Mouse (Mus musculus) urinary bladder, postnatal 36 days (tissue): ENCODE measurements around the gene Grb10.

Experiments
- DNase-seq, 2 experiments: peaks; one replicate each; pipeline ENCODE4 v3.0.0; 2022; ENCODE audit warnings: low spot score in 2 of 2, mixed read lengths in 1 of 2

Gene Grb10

DNA sequence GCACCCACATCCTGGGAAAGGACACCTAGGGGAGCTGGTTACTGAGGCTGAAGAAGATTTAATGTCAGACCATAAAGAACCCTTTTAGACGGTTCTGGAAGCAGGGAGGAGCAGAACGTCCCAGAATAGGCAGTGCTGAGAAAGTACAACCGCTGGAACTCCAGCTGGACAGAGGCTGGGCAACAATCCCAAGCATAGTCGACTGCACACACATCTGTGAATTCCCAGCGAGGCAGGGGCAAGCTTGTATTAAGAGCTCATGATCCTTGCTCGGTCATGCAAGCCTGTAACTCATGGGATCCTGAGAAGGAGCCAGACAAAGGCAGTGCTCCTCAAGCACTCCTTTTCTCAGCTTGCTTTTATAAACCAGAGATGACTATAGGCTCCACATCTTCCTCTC lies 69.7 kb downstream of the Grb10 start:
- peak in 1 of 2 experiments; percentile 42 for DNase-seq

DNA sequence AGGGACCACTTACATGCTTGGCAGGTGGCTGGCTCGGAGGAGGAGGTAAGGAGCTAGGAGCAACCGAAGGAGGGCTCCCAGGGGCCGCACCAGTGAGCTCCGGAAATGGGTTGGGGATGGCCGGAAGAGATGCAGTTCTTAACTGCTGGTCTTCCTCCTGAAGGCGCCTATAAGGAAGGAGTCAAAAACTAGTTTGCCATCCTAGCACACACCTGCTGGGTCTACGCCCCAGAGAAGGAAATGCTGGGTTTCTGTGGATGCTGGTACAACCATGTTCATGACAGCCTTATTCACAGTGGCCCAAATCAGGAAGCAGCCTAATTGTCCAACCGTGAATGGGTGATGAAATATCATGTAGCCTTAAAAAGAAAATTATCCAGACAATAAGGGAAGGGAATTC lies 71.0 kb downstream of the Grb10 start:
- no peak for DNase-seq

DNA sequence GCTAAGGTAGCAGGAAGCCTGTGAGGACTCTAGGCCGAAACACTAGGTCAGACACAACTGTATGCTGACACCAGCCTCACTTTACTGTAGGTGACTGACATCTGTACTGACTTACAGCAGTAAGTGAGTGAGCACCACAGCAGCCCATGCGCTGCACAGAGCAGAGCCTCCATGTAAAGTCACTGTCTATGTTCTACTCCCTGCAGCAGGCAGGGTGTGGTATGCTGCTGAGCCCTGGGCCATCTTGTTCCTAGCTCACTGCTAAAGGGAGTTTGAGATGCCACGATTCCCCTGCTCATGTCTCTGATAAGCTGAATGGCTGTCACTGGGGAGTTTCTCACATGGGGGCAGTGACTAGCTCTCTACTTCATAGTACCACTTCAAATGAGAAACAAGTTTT lies 72.3 kb downstream of the Grb10 start:
- DNase-seq: no peak

DNA sequence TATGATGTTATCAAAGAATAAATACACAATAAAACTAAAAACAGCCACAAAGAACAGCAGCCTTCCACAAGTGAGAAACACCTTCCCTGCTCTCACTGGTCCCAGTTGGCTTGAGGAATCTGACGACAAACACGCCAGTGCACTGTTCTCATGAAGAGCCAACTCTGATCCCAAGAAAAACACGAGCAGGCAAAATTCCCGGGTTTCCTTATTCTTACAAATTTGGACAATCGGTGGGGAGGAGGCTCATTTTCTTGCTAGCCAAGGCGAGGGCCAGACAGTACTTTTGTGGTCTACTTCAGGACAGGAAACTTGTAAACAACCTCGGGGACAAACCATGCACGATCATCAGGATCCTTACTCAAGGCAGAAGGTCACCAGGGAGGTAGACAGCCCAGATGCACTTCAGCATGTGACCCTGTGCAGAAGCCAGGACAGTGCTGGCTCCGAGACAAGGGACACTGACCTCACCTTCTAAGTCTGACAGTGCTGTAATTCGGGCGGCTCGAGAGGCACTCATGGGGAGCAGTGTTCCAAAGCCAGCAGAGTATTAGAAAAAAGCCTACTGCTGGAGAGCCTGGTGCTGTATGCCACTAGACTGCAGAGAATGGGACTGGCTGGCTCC lies 72.9 kb downstream of the Grb10 start:
- DNase-seq: peak; percentile 38 to 82

DNA sequence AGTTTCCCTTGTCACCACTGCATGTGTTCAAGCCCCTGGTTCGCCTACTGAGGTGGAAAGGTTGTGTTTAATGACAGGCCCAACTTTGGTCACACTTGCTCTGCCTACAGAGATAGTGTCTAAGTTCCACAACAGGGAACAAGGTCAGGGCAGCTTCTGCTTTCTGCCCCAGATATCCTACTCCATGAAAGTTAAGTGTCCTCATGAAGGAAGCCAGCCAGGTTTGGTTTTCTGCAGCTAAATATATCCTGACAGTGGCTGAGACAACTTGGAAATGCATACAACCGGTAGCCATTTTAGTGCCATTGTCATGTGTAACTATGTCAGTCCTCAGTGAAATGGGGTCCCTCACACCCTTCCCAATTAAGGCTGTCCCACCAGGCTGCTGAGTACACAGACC lies 73.8 kb downstream of the Grb10 start:
- no peak for DNase-seq

DNA sequence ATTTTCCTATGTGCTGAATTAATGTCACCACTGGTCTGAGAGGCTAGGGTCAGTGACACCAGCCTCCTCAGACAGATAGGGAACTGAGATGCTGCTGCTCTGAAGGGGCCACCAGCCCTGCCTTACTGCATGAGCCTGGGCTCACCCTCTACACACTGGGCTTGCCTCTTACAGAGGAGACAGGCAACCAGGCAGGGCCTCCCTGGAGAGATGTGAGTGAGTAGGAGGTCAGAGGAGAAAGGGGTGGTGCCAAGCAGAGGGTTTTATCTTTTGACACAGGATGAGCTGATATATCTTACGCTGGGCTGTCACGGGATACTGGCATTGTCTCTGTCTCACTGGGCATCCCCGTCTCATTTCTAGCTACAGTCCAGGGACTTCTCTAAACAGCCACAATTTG lies 74.9 kb downstream of the Grb10 start:
- DNase-seq: no peak

DNA sequence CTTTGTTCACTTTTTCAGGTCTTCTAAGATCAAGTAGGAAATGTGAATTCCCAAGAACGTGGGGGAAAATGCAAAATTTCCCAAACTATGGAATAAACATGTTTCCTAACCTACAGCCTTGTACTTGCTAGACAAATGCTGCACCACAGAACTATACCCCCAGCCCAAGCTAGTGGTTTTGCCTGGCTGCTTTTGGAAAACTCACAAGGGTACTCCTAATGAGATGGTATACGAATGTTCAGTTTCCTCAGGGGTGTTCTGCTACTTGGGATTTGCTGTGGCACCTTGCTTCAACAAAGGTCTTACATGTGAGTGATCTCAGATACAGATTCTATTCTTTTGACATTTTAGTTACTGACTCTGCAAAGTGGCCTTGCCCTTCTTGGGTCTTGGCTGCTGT lies 75.4 kb downstream of the Grb10 start:
- no peak for DNase-seq

DNA sequence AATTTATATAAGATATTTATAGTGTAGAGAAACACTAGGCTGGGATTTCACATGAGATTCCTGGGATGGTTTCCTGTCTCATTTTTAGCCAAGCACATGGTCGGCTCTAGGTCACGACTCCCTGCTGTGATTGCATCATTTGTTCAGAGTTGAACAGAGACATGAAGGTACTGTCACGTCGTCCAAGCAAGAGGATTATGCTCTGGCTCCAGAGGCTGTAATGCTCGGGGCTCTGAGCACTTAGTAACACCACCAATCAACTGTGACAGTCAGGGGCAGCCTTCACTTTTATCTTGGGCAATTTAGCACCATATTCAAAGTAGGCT lies 75.9 kb downstream of the Grb10 start:
- no peak for DNase-seq

DNA sequence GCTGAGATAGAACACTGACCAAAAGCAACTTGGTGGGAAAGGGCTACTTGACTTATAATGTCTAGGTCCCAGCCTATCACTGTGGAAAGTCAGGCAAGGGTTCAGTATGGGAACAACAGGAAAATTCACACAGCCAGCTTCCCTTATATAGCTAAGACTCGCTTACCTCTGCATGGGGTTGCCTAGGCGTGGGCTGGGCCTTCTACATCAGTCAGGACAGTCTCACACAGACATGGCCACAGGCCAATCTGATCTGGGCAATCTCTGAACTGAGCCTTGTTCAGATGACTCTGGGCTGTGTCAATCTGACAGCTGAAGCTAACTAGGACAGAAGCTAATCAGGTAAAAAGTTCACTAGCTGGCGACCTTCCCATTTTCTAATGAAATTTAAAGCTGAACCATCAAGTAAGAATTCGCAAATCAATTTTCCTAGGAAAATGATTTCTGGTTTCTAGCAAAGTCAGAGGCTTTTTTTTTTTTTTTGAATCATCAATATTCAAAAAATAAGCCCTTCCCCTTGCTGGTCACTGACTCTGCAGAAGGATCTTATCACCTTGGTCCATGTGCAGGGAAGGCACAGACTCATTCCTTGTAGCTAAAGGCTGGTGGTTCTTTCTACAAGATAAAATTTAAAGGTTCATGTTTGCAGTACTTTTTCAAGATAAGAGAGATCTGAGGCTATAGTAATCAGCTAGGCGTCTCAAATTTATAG lies 76.4 kb downstream of the Grb10 start:
- no peak for DNase-seq

DNA sequence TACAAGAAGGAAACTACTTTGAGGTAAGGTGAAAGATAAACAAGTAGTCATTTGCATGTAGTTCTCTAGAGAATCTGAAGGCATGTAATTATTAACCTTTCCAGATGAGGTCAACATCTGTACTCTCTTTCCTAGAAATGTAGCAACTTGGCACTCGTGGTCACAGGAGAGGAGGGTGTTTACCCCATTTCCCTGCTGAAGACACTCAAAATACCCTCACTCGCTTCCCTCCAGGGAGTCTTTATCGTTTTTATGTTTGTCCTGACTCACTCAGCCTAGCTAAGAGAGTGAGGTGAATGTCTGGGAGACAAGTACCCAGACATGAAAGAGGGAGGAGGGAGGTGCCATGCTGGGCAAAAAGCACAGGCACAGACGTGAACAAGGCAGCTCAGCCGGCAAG lies 77.6 kb downstream of the Grb10 start:
- DNase-seq: no peak

DNA sequence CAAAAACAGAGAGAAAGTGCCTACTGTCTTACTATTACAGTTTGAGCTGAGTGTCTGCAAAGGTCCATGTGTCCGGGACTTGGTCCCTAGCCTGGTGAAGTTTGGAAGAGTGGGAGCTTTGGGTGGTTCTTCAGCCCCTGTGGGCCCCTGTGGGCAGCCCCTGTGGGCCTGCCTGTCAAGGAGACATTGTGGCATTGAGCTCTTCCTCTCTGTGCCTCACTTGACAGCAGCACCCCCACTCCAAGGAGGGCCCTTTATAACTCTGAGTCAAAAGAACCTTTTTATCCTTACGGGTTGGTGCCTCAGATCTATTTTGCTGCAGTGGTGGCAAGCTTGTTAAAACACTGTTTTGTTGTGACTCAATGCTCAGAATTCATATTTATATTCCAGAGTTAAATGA lies 78.3 kb downstream of the Grb10 start:
- no peak for DNase-seq

DNA sequence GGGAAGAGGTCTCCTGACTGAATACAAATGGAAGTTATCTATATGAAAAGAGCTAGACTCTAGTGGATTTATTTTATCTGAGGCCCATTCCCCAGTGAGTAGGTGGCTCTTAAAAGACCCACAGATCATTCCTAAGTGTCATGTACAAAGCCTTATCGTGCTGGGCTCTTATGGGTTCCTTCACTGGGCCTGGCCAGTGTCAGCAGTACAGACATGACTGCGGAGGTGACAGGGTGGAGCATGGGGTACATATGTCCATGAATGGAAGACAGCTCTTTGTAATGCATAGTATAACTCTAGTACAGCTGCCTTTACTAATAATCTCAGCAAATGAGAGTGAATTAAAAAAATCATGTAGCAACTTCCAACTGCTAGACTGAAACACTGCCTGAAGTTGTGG lies 80.0 kb downstream of the Grb10 start:
- no peak for DNase-seq

DNA sequence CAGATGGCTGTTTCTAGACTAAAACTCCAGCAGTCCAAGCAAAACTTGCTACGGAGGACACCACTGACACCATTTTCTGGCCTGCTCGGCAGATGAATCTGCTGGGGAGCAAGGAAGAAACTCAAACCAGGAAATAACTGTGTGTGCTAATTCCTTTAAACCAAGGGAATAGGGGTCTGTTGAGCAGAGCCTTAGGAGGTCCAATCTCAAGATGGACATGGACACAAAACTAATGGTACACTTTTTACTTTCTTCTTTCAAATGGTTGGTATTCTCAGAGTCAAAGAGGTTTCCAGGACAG lies 80.5 kb downstream of the Grb10 start:
- no peak for DNase-seq

DNA sequence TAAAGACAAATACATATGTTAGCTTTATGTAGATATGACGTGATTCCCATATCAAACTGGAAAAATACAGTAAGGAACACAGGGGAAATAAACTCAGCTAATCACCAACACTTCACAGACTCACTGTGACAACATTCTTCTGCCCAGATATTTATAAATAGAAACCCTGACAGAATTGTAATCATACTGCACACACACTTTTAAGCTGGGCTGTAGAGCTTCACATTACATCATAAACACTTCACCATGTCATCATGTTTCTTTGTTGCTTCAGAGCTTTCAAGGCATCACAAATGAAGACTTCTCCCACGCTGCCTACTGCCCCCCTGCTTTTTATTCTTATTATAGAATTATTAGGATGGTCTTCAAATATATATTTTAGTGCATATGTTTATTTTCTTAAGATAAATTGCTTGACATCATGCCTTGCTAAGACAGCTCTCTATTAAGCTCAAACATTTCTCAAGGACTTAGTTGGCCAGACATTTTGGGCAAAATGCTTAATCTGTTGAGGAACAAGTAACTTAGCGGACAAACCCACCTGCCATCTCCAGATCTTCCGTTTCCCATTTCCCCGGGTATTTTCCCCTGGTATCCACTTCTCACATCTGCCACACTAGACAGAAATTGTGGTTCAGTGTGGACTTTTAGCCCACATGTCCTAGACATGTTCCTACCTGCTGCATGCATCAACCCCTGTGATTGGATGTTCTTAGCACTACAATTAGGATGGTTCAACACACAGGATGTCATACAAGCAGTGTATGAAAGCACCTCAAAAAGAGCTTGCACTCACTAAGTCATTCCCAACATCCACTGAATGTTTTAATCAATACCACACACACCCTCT lies 81.0 kb downstream of the Grb10 start:
- no peak for DNase-seq

DNA sequence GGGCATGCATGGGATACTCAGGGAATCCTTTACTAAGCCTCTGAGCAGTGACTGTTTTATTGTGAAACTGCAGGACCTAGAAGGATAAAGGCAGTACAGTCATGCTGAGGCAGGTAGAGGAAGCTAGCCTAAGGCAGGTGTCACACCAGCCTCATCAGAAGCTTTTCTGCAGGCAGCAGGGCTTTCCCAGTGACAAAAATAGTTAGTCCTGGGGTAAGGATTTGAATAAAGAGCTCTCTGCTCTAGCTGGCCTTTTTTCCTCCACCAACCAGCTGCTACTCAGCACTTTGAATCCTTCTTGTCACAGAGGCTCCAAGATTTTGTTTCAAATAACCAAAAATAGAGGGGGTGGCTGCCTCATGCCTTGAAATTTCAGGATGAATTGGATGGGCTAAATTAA lies 82.7 kb downstream of the Grb10 start:
- DNase-seq: no peak

DNA sequence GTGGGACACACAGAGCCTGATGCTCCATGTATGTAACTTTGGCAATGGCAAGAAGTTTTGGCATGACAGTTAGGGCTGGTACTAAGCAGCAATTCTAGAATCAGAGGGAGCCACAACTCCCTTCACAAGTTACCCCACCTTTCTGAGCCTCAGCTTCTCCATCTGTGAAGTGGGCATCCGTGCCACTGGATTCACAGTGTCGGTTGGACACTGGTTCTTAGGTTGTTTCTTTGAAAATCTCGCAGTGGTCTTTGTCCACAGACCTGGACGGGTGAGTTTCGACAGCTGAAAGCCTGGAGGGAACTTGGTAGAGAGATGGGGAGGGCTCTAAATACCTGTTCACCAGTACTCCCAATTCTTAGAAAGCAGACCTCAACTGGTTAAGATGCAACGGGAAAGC lies 83.9 kb downstream of the Grb10 start:
- no peak for DNase-seq

DNA sequence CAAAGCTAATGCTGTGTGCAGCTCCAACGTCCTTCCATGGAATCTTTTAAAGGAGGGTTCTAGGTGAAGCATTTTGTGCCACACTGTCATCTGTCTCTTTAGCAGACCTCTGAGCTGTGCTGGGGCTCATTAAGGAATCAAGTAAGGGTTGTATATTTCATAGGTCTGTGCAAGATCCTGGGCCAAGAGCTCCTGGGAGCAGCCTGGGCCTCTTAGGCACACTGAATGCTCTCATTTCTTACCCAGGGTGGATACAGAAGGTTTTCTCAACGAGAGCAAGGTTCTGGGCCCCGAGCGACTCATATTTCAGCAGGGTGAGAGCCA lies 84.4 kb downstream of the Grb10 start:
- no peak for DNase-seq

DNA sequence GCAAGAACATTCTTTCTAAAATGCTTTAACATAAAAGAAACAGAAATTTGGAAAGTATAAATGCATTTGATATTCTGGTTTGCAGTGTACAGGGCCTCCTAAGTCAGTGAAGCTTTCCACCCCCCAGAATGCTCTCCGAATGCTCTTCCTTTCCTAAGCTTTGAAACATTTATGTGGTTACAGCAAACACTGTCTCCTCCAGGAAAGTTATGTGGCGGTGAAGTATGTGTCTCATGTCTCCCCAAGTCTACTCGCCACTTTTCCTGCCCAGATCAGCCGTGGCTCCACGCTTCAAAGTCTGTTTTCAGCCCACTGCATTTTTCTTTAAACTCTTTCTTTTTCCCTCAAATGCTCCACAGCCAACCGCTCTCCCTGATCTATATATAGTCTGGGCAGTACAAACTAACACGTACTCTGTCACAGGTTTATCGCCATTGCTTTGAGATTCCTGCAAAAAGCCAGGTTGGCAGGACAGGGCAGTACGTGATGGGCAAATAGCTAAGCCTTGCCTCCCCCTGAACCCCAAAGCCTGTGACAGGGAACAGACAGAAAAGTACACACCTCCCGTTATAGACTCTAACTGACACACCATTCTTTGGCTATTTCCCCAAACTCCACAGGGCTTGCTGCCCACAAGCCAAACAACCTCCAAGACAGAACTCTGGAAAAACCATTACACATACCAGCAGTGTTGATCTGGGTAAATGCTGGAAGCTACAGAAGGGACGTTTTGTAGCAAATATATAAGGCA lies 84.9 kb downstream of the Grb10 start:
- DNase-seq: no peak

DNA sequence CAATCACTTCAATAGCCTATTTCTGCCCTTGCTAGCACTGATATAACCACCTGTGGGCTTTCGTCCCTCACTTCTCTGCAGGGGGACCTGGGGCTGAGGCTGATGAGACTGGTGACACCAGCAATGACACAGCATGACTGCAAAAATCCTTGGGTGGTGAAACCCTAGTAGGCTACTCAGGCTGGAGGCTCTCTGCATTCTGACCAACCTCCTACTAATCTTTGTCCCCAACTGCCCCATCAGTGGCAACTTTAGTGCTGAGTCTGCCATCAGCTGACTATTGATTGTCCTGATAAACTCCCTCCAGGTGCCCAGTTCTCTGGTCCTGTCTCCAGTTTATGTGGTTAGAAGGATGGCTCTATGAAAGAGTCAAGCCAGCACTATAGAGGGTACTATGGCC lies 85.9 kb downstream of the Grb10 start:
- DNase-seq: no peak

DNA sequence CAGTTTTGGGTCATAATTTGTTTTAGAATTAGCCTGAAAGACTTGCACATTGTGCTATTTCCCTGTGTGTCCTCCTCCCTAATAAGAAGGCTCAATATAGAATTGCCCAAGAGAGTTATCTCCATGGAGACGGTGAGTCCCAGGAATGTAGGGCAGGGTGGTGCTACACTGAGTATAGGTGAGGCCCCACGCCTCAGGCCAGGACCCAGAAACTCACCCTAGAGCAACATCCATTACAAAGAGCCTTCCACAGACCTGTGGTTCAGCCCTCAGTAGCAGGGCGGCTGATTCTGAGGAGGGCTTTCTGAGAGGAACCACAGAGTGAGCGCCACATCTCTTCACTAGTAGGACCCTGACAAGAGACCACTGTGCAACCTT lies 89.5 kb downstream of the Grb10 start:
- no peak for DNase-seq

DNA sequence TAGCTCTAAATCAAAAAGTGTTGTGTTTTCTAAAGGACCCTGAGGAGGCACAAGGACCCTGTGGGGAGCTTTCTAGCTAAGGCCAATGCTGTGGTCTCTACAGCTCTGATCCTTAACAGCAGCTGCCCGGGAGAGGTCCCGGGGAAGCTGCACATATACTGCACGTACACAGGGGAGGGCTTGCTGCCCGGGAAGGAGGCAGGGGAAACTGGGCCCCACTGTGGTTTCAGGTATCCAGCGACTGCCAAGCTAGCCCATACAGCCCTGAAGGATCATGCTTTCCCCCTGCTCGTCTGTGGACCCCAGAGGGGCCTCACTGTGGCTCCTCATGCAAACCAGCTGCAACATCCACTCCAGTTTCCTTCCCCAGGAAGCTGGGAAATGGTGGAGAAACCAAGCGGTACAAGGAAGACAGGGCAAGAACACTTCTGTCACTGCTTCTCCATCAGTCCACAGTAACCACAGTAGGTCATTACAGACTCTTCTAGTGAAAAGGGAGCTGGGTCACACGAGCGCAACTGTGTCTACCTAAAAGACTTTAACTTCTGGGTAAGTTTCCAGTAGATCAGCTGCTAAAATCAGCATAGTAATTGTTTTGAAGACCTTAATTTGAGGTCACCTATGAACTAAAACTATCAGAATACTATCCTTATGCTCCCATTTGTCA lies 90.0 kb downstream of the Grb10 start:
- DNase-seq: no peak

DNA sequence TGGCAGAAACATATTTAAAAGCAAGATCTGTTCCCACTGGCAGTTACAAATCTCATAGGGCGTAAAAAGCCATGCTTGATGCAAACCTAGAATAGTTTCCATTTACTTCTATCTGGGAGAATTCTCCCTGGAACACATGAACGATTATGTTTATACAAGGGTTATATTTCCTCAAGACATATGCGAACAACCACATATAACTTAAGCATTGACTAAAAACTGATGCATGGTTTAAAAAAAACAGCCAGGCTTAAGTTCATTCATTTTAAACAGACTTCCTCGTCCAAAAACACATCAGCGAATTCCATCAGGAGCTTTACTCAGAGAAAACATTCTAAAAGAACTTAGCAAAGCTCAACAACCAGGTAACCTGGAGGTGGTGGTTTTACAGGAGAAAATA lies 90.6 kb downstream of the Grb10 start:
- DNase-seq: no peak
